Mouse (Mus musculus): ENCODE measurements around the gene Gm29666.

DNA sequence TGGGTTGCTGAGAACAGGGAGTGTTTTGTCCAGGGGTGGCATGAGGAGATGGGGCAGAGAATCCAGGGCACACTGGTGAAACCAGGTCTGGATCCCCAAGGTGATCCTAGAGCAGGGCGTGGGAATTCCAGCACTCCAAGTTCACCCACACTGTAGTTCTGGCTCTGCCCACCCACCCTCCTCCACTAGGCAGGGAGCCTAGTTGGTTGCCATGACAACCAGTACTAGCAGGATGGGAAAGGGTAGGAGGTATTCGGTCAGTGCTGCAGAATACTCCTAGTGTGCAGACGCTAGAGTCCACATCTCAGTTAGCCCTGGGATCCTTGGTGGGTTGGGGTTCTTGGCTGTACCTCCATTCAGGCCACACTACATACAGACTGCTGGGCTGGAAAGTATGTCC is 38.0 kb upstream of the Gm29666 start:
- TF ChIP-seq CTCF (conservative IDR thresholded peaks at IDR 0.05; ENCODE audit: insufficient read depth, insufficient read length, low read depth, low read length) (no peak), POLR2A (IDR thresholded peaks at IDR 0.05; ENCODE audit: low read depth, low read length) (no peak)
